Mouse (Mus musculus) naive thymus-derived CD4-positive, alpha-beta T cell, adult 2 months (primary cell): ENCODE measurements at regions not wholly inside any gene's neighbourhood (a gene's known extent, or its start where the extent isn't known, plus 50 kb on each side); places are given as distances from the start of the nearest gene placed in this dataset.

Experiments used
- DNase-seq: peaks from one replicate; pipeline ENCODE4 v3.0.0-alpha.2; 2011; ENCODE audit warnings: low read depth

DNA sequence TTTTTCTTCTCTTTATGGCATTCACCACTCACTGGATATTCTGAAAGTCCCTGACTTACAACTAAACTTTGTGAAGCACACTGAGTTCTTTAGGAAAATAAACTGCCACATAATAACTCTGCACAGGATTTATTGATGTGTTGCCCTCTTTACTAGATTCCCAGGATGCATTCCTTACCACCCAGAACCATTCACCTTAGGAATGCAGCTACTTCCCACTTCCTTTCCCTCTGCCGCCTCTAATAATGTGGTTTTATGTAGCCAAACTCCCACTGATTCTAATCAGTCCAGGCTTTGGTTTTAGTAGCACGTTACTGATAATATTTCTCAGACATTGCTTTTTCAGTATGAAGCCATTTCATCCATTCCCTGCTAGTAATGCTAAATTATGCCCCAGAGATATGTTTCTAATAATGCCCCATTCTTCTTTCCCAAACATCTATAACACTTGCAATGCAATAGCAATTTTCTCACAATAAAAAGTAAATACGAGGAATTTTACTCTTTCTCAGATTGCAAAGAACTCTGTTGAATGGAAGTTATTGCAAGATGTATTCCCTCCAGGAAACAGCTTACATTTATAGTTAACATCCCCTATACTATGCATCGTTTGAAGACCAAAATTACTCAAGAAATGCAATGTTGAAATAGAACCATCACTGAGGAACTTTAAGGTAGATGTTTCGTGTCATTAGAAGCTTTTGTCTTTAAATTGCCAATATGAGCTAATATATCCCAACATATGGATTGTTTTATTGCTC is 145.2 kb upstream of the Zpld1 start:
- no peak for DNase-seq

DNA sequence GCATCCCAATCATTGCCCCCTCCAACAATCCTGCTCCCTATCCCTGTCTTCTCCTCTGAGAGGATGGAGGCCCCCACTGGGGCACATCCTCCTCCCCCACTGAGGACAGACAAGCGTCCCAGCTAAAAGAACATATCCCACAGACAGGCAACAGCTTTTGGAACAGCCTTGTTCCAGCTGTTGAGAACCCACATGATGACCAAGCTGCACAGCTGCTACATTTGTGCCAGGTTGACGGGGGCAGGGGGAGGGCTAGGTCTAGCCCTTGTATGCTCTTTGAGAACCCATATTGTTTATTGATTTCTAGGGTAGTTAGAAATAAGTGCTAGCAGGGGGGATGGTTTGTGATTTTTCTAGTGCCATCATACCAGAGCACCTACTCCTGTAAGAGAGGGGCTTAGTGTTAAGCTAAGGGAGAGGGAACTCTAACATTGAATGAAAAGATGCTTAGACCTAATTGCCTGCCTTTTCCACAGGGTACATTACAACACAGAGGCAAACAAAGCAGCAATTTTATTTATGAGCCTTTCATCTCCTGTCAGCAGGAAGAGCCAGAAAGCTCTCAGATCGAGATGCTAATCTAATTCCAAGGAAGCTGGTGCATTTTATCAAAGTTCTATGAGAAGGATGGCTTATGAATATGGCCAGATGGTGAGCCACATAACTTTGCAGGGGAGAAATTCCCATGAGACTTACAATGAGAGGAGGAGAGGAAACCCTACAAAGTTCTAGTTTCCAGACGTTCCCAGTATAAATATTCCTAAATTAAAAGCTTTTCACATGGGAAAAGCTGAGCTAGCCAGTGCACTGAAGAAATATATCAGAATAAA is 137.6 kb upstream of the Zpld1 start:
- DNase-seq: no peak

DNA sequence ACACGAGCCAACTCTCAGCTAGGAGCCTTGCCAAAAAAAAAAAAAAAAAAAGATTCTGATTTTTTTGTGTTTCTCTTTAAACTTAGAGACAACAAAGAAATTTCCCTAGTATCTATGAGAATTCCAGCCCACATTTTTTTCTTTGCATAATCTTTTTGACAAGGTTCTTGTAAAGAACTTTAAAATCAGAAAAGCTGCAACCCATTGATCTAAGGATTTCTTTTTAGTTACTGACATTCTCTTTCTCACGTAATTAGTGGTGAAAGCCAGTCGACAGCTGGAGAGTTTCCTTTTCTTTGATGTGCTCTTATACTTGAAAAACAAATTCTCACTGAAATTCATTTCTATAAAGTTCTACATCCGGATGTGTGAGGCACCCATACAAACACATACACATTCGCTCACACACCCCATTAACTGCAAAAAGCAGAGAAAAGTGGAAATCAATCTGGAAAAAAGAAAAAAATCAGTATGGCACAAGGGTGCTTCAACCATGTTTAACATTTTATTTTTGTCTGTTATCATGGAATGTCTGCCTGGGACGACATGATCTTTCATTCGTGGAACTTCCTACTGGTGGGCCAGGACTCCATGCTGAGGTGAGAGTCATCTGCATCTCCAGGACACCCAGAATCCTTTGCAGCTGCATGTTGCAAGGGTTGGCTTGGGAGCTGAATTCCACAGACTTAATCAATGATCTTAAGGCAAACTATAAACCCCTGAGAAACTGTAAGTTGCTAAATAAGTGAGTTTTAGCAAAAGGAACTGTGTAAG is 124.0 kb upstream of the Zpld1 start:
- DNase-seq: no peak

DNA sequence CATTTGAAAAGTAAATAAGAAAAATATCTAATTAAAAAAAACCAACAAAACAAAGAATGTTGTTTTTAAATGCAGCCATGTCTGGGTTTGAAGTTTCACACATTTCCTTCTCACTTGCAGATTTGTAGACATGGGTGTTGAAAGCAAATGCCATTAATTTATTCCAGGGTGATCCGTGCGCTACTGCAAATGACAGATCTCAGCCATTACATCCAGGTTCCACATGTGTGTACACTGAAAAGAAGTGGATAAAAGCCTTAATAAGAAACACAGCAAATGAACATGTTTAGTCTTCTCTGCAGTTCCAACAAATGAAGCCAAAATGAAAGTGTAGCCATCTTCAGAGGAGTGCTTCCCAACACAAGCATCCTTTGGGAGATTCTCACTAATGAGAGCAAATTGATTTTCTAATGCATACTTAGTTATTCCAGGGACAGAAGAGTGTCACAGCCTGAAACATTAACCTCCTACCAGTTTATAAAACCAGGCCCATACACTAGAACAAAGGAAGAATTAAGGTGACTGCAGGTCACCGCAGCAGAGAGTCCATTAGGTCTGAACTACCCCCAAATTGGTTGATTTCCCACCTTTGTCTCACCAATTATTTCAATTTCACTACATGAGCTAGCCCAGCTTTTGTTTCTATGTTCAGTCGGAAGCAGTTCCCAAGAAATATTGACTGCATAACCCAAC is 123.2 kb upstream of the Zpld1 start:
- DNase-seq: no peak

DNA sequence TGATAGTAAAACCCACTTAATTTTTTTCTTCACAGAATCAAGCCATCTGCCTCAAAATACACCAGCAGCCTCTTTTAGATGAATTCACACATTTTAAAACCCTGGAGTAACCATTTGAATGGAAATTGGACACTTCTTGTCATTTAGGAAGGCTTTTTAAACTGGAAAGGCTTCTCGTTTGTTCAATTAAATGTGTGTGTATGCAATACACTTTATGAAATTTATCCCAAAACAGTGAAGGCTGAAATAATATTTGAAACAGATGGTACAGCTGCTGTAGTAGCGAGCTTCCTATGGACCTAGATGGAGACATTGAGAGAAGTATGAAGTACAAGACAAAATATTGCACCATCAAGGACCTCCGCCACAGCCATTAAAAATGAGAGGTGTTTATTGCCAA is 121.1 kb upstream of the Zpld1 start:
- no peak for DNase-seq

DNA sequence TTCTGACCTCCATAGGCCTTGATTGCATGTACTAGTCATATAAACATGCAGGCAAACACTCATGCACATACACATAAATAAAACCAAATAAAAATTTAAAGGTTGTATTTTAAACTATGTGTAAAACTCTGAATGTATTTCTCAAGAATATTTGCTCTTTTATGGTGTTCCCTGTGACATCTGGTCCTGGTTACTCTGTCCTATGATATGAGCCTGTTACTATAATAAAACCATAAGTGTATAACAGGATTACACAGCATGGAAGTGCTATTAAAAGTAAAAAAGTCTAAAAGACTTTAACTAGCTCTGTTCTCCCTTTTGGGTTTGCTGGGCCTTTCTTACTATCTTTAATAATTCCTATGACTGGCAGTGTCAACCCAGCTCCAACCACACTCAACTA is 103.0 kb upstream of the Zpld1 start:
- no peak for DNase-seq

DNA sequence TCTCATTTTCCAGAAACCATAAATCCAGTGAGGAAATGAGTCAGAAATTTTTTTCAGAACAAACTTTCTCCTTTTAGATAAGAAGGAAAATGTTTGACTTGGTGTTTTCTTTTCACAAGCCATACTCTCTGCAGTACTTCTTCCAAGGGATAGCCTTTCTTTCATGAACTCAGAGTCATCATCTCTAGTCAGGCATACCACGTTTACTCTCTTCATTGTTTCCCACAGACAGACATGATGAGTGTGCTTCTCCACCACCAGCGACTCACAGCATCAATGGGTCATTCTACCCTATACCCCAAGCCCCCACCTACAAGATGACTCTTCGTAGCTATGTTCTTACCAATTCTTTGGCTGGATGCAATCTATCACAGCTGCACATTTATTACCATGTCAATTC is 97.1 kb upstream of the Zpld1 start:
- no peak for DNase-seq

DNA sequence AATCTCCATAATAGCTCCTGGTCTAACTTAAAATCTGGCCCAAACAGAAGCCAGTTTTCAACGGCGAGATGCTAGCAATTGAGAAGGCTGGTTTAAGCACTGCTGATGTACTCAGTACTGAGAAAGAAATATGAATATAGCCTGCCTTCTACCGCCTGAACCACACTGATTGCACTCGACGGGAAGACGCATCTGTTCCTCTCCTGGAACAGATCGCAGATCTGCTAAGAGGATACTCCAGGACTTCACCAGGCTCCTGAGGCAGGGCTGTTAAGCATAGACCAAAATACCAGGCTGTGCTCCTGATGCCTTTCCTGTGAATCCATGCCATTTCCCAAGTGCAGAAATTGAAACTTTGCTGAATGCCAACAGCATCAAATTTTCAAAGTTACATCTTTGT is 92.6 kb upstream of the Zpld1 start:
- no peak for DNase-seq

DNA sequence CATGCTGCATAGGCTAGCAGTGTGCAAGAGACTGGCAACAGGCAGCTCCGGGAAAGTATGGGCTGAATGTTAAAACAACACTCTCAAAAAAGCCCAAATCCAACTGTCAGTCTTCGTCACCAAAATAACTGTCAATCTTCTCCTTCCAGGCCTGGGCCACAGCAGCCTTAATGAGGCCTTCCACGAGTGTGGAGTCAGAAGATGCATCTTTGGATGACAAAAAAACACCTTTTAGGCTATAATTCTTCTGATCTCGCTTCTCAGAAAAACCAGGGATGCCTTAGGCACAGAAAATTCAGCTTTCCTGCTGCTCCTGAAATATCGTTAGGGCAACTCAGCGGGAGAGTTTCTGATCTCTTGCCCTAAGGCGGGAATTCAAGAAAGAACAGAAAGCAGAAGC is 82.2 kb upstream of the Zpld1 start:
- DNase-seq: no peak

DNA sequence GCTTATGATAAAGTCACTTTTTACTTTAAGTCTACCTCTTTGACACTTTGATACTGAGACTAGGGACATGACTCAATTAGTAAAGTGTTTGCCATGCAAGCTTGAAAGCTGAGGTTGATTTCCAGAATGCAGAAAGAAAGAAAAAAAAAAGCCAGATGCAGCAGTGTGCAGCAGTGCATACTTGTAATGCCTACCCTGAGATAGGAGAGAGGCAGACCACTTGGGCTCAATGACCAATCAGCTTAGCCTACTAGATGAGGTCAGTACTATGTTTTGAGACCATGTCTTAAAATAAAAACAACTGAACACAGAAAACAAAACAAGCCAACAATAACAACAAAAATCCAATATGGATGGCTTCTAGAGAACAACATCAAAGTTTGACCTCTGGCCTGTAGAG is 81.4 kb upstream of the Zpld1 start:
- no peak for DNase-seq

DNA sequence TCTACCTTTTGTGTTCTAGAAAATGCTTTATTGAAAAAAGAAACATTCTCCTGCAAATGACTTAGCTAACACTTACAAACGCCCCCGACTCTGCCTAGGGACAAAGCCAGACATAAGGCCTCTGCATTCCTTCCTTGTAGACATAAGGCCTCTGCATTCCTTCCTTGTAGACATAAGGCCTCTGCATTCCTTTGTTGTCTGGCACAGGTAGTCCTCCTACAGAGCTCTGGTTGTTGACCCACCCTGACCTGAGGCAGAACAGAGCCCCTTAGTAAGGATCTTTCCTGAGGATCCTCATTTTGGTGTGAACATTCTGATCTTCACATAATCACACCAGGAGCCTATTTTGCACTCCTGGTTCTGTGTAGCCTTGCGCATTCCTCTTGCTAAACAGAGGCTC is 80.9 kb upstream of the Zpld1 start:
- DNase-seq: no peak

DNA sequence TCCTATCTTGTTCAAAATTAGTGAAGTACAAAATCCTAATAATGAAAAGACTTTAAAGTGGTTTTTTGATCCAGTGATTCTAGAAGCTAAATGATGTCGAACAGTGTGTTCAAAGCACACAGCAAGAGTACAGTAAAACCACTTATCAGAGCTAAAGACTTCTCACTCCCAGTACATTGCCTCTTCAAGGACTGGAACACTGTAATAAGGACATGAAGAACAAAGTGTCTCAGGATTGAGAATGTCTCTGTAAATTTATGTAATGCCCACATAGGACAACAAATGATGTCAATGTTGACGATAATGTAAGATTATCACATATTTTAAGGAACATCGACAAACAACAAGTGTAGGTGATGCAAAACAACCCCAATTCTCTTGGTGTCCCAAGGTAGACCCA is 78.1 kb upstream of the Zpld1 start:
- no peak for DNase-seq

DNA sequence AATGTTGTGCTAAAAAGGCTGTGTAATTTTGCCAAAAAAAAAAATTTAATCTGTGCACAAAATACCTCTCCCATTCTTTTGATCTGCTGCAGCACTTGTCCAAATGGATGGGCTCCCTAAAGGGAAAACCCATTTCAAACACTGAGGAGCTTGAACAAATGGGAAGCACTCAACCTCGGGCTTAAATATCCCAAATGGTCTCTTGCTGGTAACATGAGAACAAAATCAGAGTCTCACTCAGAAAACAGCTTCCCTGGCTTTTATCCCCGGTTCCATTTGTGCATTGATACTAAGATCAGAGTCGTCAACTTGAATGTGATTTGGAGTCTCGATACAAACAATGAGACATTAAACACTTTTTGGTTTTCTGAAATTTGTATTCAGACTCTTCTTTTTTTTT is 59.9 kb upstream of the Zpld1 start:
- DNase-seq: no peak

DNA sequence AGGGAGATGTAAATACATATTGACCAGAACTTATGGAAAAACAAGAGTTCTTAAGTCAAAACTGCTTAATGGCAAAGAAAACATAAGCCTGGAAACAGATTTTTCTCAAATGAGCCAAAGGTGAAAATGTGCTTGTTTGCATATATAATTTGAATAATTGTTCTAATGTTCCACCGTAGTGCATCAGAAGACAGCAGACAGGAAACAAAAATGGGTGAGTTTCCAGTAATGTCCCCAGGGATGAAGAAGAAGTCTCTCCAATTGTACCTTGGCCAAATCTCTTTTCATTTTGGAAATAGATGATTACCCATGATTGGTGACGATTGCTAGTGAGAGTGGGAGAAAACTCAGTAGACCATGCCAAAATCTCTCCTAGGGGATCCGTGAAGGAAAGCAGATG is 58.3 kb upstream of the Zpld1 start:
- DNase-seq: no peak
